Mouse (Mus musculus): Measurements from ENCODE around the gene Colq. TPM values are rescaled to one million over a fixed set of nuclear protein-coding genes. Genes with fewer than 3 reads are reported as not detected.

Gene Colq
- polyA plus RNA-seq, 1 experiment from 2014 or later = 0.14 TPM

DNA sequence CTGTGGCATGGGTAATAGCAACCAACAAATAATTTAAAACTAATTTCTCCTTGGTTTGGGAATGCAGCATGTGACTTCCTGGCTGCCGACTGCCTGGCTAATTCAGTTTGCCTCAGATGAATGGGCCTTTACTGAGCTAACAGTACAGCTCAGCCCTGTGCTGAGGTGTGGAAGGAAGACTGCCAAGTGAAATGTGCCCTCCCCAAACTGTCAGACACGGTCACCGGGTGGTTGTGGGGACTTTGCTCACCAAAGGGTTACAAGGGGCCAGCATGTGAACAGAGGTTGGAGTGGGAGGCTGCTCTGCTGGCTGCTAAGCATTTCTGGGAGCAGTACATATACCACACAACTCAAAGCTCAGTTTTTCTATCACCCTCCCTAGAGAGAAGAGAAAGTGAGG is 3.5 kb upstream of the Colq start:
- Histone ChIP-seq H3K4me2 (no peak overlapping the region), H3K27ac (ENCODE audit: low read depth) (no peak overlapping the region), H3K9me3 (ENCODE audit: low read depth, low read length) (no peaks in the 10 kb centered on the region), H3K36me3 (ENCODE audit: insufficient read depth) (no peaks in the 10 kb centered on the region), H3K4me3 (ENCODE audit: low read depth, low read length) (no peak overlapping the region), H3K4me1 (ENCODE audit: insufficient read depth) (no peaks in the 10 kb centered on the region), H3K9ac (no peak overlapping the region), H3K27me3 (ENCODE audit: insufficient read depth, low read length) (no peaks in the 10 kb centered on the region)
- DNase-seq (no peak), ATAC-seq (ENCODE audit: insufficient read depth) (no peak)
- 57% methylated on average over 3 of the region's 3 CpGs for WGBS
- no peak for TF ChIP-seq CTCF (IDR thresholded peaks at IDR 0.05; ENCODE audit: low read depth)

DNA sequence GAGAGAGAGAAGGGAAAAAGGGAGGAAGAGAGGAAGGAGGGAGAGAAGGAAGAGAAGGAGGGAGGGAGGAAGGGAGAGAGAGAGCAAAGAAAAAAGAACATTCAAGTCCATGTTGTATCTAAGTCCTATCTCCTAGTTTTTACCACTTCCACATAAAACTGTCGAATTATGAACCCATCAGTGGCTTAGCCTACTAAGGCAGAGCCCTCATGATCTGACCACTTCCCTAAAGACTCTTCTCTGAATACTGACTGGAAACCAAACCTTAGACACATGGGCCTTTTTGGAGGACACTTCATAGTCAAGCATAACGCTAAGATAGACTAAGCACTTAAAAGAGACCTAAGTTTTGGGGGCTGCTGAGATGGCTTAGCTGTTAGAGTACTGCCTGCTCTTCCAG is 1.9 kb upstream of the Colq start:
- no peaks in the 10 kb centered on the region for H3K27me3 ChIP-seq (ENCODE audit: insufficient read depth, low read length)
- ATAC-seq (ENCODE audit: insufficient read depth) = no peak
- H3K9me3 ChIP-seq (ENCODE audit: low read depth, low read length) = no peaks in the 10 kb centered on the region
- TF ChIP-seq CTCF (IDR thresholded peaks at IDR 0.05; ENCODE audit: low read depth) = no peak
- no peak overlapping the region for H3K4me3 ChIP-seq (ENCODE audit: low read depth, low read length)
- 85% methylated on average over 2 of the region's 2 CpGs for whole genome bisulfite sequencing
- H3K27ac ChIP-seq (ENCODE audit: low read depth) = no peak overlapping the region
- no peaks in the 10 kb centered on the region for H3K4me1 ChIP-seq (ENCODE audit: insufficient read depth)
- DNase-seq = no peak
- no peak overlapping the region for H3K9ac ChIP-seq
- no peak overlapping the region for H3K4me2 ChIP-seq
- no peaks in the 10 kb centered on the region for H3K36me3 ChIP-seq (ENCODE audit: insufficient read depth)

DNA sequence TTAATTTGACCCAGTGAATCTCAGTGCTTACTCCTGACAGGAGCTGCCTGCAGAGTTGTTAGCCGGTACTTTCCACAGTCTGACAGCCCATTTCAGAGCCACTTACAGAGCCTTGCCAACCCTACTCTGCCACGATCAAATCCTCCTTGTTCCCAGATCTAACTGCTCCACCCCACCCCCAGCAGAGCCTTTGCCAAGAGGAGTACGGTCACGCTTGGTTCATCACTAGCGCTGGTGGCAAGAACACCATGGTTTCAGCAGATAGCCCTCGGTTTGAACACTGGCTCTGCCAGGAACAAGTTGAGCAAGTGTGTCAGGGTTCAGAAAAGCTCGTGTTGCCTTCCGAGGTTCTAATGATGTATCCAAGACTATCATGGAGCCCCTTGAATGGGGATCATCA is 4.7 kb downstream of the Colq start:
- Histone ChIP-seq H3K4me3 (ENCODE audit: low read depth, low read length) (no peak overlapping the region), H3K9me3 (ENCODE audit: low read depth, low read length) (no peaks in the 10 kb centered on the region), H3K27ac (ENCODE audit: low read depth) (no peak overlapping the region), H3K4me2 (no peak overlapping the region), H3K9ac (no peak overlapping the region), H3K36me3 (ENCODE audit: insufficient read depth) (no peaks in the 10 kb centered on the region), H3K27me3 (ENCODE audit: insufficient read depth, low read length) (no peaks in the 10 kb centered on the region), H3K4me1 (ENCODE audit: insufficient read depth) (no peaks in the 10 kb centered on the region)
- no peak for DNase-seq
- TF ChIP-seq CTCF (IDR thresholded peaks at IDR 0.05; ENCODE audit: low read depth) = no peak
- ATAC-seq (ENCODE audit: insufficient read depth) = no peak
- 83% methylated on average over 8 of the region's 8 CpGs for WGBS

DNA sequence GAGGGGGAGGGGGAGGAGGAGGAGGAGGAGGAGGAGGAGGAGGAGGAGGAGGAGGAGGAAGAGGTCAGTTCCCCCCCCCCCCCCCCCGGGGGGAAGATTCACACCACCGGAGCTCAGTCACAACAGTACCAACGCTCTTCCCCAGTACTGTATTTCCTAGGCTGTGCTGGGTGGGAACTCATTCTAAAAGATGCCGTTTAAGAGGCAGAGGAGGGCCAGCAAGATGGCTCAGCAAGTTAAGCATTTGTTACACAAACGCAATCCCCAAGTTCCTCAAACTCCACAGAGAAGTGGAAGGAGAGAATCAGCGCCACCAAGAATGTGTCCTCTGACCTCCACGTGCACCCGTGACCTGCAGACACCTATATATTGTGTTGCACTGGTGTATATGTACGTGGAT is 8.1 kb downstream of the Colq start:
- no peaks in the 10 kb centered on the region for H3K4me1 ChIP-seq (ENCODE audit: insufficient read depth)
- DNase-seq (no peak), ATAC-seq (ENCODE audit: insufficient read depth) (no peak)
- no peaks in the 10 kb centered on the region for H3K27me3 ChIP-seq (ENCODE audit: insufficient read depth, low read length)
- 81% methylated on average over 8 of the region's 9 CpGs for WGBS
- H3K27ac ChIP-seq (ENCODE audit: low read depth) = no peak overlapping the region
- TF ChIP-seq CTCF (IDR thresholded peaks at IDR 0.05; ENCODE audit: low read depth) = no peak
- H3K4me2 ChIP-seq = no peak overlapping the region
- H3K9me3 ChIP-seq (ENCODE audit: low read depth, low read length) = no peaks in the 10 kb centered on the region
- H3K9ac ChIP-seq = no peak overlapping the region
- no peak overlapping the region for H3K4me3 ChIP-seq (ENCODE audit: low read depth, low read length)
- H3K36me3 ChIP-seq (ENCODE audit: insufficient read depth) = no peaks in the 10 kb centered on the region

DNA sequence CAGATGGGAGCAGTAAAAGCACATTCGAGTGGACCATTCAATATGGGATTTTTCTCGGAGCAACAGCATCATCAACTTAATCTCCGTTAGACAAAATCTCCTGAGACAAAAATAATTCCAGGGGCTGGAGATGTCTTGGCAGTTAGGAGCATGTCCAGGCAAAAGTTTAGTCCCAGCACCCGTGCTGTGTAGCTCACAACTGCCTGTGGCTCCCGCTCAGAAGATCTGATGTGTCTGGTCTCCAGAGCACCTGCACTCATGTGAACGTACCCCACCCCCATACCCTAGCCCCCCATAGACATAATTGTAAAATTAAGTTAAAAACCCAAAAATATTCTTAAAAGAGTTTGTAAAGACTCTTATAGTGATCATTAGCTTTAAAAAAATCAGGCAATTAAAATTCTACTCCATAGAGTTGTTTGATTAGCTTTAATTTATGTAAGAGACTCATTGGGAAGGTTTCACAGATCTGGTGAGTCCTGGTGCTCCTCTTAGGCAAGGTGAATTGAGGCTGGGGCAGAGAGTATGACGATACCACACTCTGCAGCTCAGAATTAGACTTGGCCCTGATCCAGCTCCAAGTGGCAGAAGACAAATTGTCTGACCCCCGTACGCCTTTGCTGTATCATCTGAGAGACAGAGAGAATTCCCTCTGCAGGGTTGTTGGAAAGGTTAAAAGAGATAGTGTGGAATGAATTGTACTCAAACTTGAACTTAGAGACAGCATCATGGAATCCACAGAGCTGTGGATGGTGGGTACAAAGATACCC is 13.0 kb downstream of the Colq start:
- 0 out of 2 replicates have a peak, but pooled peaks cover under 1% of the 10 kb centered on the region for H3K4me1 ChIP-seq (ENCODE audit: insufficient read depth)
- H3K27ac ChIP-seq (ENCODE audit: low read depth) = no peak overlapping the region
- H3K9ac ChIP-seq = no peak overlapping the region
- no peaks in the 10 kb centered on the region for H3K27me3 ChIP-seq (ENCODE audit: insufficient read depth, low read length)
- ATAC-seq (ENCODE audit: insufficient read depth) = no peak
- no peak overlapping the region for H3K4me3 ChIP-seq (ENCODE audit: low read depth, low read length)
- no peak overlapping the region for H3K4me2 ChIP-seq
- TF ChIP-seq CTCF (IDR thresholded peaks at IDR 0.05; ENCODE audit: low read depth) = no peak
- WGBS = 34% methylated on average over 9 of the region's 9 CpGs
- H3K36me3 ChIP-seq (ENCODE audit: insufficient read depth) = no peaks in the 10 kb centered on the region
- no peaks in the 10 kb centered on the region for H3K9me3 ChIP-seq (ENCODE audit: low read depth, low read length)
- no peak for DNase-seq

DNA sequence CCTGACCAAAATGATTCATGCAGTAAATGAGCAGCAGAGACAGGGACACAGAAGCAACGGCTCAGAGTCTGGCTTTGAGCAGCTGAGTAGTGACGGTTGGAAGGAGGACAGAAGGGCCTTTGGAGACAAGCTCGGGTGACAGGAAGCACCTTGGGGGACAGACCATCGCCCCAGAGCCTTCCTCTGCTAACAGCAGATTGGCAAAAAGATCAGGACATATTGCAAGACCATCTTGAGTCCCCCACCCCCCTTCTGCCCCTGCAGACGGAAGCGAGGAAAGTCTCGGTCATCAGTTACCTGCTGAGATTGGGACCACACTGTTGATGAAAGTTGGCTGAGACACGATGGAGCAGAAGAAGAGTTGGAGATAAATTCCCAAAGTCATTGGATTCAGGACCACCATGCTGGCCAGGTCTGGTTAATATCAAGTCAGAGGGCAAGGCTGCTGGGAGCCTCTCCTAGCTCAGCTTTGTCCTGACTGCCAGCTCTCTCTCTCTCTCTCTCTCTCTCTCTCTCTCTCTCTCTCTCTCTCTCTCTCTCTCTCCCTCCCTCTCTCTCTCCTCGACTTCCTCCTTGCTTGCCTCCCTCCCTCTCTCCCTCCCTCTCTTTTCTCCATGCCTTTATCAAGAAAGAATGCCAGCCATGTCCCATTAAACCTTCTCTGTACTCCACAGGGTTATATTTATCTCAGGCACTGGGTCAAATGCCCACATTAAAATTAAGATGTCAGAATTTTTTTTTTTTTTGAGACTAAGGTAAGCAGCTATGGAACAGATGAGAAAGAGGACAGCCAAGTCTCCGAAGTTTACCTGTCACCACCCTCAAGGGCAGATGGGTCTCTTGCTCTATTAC is 14.1 kb downstream of the Colq start:
- no peak for TF ChIP-seq CTCF (IDR thresholded peaks at IDR 0.05; ENCODE audit: low read depth)
- DNase-seq = no peak
- WGBS = 39% methylated on average over 10 of the region's 10 CpGs
- no peaks in the 10 kb centered on the region for H3K9me3 ChIP-seq (ENCODE audit: low read depth, low read length)
- no peak overlapping the region for H3K27ac ChIP-seq (ENCODE audit: low read depth)
- 0 out of 2 replicates have a peak, but pooled peaks cover 8% of the 10 kb centered on the region for H3K4me1 ChIP-seq (ENCODE audit: insufficient read depth)
- no peak overlapping the region for H3K4me3 ChIP-seq (ENCODE audit: low read depth, low read length)
- ATAC-seq (ENCODE audit: insufficient read depth) = no peak
- no peak overlapping the region for H3K9ac ChIP-seq
- H3K27me3 ChIP-seq (ENCODE audit: insufficient read depth, low read length) = no peaks in the 10 kb centered on the region
- H3K4me2 ChIP-seq = no peak overlapping the region
- H3K36me3 ChIP-seq (ENCODE audit: insufficient read depth) = no peaks in the 10 kb centered on the region

DNA sequence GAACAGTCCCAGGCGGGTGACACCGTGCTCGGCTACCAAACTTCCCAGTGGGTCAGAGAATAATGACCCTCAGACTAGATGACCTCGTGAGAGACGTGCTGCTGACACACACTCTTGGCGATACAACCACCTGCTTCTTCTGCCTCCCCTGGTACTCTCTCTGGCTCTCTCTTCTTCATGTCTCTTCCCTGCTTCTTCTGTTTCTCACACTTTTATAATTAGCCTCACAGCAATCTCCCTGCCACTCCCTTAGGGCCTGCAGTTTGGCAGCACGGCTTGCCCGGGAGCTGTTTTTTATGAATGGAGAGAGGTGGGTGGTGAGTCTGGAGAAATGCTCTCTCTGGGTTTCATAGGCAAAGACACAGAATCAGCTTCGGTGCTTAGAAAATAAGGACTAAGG is 15.3 kb downstream of the Colq start:
- H3K27ac ChIP-seq (ENCODE audit: low read depth) = no peak overlapping the region
- DNase-seq (no peak), ATAC-seq (ENCODE audit: insufficient read depth) (no peak)
- no peak overlapping the region for H3K4me3 ChIP-seq (ENCODE audit: low read depth, low read length)
- no peaks in the 10 kb centered on the region for H3K9me3 ChIP-seq (ENCODE audit: low read depth, low read length)
- H3K4me2 ChIP-seq = no peak overlapping the region
- TF ChIP-seq CTCF (IDR thresholded peaks at IDR 0.05; ENCODE audit: low read depth) = no peak
- no peaks in the 10 kb centered on the region for H3K36me3 ChIP-seq (ENCODE audit: insufficient read depth)
- 0 out of 2 replicates have a peak, but pooled peaks cover 8% of the 10 kb centered on the region for H3K4me1 ChIP-seq (ENCODE audit: insufficient read depth)
- H3K9ac ChIP-seq = no peak overlapping the region
- 69% methylated on average over 9 of the region's 9 CpGs for WGBS
- no peaks in the 10 kb centered on the region for H3K27me3 ChIP-seq (ENCODE audit: insufficient read depth, low read length)

All from lung, embryonic 14.5 days (tissue).